ENCODE assay signal across 9 mouse cellular contexts in the genomic region with DNA sequence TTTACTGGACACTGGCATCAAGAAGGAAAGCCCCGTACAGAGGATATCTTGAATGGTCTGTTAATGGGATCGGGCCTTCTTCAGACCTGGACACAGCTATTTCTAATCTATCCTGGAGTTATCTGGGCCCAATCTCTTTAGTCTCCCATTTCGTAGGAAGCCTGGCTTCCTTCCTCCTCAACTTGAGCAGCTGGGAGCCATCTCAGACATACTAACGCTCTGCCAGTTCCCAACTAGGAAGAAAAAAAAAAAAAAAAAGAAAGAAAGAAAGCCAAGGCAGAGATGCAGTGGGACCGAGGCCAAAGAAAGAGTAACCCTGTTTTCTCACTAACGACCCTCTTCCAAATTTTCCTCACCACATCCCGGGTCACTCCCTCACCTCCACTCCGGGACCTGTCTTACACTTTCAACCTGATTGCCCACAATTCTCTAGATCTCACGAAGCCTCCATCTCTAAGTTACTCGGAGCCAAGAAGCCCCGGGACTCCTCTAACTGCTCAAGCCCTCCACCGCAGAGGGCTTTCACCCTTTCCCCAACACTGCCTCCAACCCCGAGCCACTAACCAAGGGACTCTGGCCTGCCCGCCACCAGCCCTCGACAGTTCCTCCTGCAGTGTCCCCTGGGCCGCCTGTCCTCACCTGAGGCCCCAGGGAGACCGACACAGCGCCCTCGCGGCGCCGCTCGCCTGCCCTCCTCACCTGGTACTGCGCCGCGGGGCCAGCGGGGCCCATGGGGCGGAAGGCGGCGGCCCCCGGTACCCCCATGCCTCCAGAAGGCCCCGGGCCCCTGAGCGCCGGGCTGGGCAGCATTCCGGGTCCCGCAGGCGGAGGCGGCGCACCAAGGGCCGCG. TPM values are rescaled to one million over a fixed set of nuclear protein-coding genes. Genes with fewer than 3 reads are reported as not detected.
A peak's percentile ranks its signal among the peaks of the same experiment; 100 is the strongest.
DNase-seq lines count a peak whose midpoint lies in the region; ATAC-seq and TF ChIP-seq lines count a peak whose summit lies in the region.
"Had no signal": no experiment of that assay in that cellular context is flagged by ENCODE, and none has a peak within 500 bp of the region (broad histone marks: within the 10 kb centered on the region; RNA-seq: fewer than 3 reads in every experiment).

No protein-coding gene starts in this region.

- no peak; the same call in 1 of the 2 replicates for ATAC-seq in embryonic facial prominence, embryonic 14.5 days (ENCODE audit: low read depth)
- no peak; the same call in 1 of the 2 replicates for ATAC-seq in hindbrain, embryonic 11.5 days (ENCODE audit: low FRiP score)
- peak; percentile 40 for ATAC-seq in liver, embryonic 11.5 days (replicated peaks; ENCODE audit: low FRiP score)
- ATAC-seq in midbrain, embryonic 16.5 days: peak; percentile 64

- TF ChIP-seq RAD21 in MEL (IDR thresholded peaks at IDR 0.05; ENCODE audit: low read depth, low read length): no peak

- H3K27me3 ChIP-seq in MEL (ENCODE audit: control insufficient read depth in 1 of 2, insufficient read depth in 2 of 2, low read length in 2 of 2): no peaks in the 10 kb centered on the region
- no peaks in the 10 kb centered on the region for H3K27me3 ChIP-seq in embryonic facial prominence, embryonic 14.5 days (replicated peaks; ENCODE audit: control insufficient read depth, insufficient read depth, low read length)
- H3K27me3 ChIP-seq in hindbrain, embryonic 11.5 days (ENCODE audit: control insufficient read depth, insufficient read depth, low read length): no peaks in the 10 kb centered on the region
- no peaks in the 10 kb centered on the region for H3K27me3 ChIP-seq in liver, embryonic 11.5 days (replicated peaks; ENCODE audit: control insufficient read depth, insufficient read depth, low read length)
- no peaks in the 10 kb centered on the region for H3K27me3 ChIP-seq in midbrain, embryonic 16.5 days (ENCODE audit: control insufficient read depth, insufficient read depth, low read depth, low read length)

- peak; percentile 62 for DNase-seq in adrenal gland, postnatal 10 days
- DNase-seq in adrenal gland, adult 8-10 months: no peak
- DNase-seq in MEL (ENCODE audit: low read depth, low spot score): peak; percentile 70
- peak; percentile 41 for DNase-seq in embryonic facial prominence, embryonic 14.5 days (ENCODE audit: low spot score)
- DNase-seq in hindbrain, embryonic 11.5 days (ENCODE audit: low spot score): peak; percentile 58
- DNase-seq in liver, embryonic 11.5 days (ENCODE audit: low spot score): no peak
- DNase-seq in layer of hippocampus, adult 11-12 months (ENCODE audit: low spot score): no peak

- H3K36me3 ChIP-seq in MEL (ENCODE audit: control insufficient read depth in 1 of 2, insufficient read depth in 2 of 2, low read length in 2 of 2): peaks cover 0 to 22% of the 10 kb centered on the region in 2 experiments; a peak in 3 of 4 replicates
- H3K36me3 ChIP-seq in embryonic facial prominence, embryonic 14.5 days (ENCODE audit: control insufficient read depth, insufficient read depth, low read length): peaks cover 13% of the 10 kb centered on the region
- no peaks in the 10 kb centered on the region for H3K36me3 ChIP-seq in hindbrain, embryonic 11.5 days (ENCODE audit: control insufficient read depth, insufficient read depth, low read length)
- 0 out of 2 replicates have a peak, but pooled peaks cover 8% of the 10 kb centered on the region for H3K36me3 ChIP-seq in liver, embryonic 11.5 days (ENCODE audit: control insufficient read depth, insufficient read depth, low read length)
- no peaks in the 10 kb centered on the region for H3K36me3 ChIP-seq in midbrain, embryonic 16.5 days (ENCODE audit: control insufficient read depth, insufficient read depth, low read length)

- peak overlapping the region; percentile 89 to 93 for H3K4me3 ChIP-seq in MEL (ENCODE audit: control insufficient read depth in 1 of 2, insufficient read depth in 1 of 2, low read depth in 2 of 2, low read length in 2 of 2)
- peak overlapping the region; percentile 98 for H3K4me3 ChIP-seq in embryonic facial prominence, embryonic 14.5 days (ENCODE audit: low read depth, low read length)
- peak overlapping the region; percentile 99 for H3K4me3 ChIP-seq in hindbrain, embryonic 11.5 days (ENCODE audit: low read depth, low read length)
- H3K4me3 ChIP-seq in liver, embryonic 11.5 days (ENCODE audit: low read depth, low read length): peak overlapping the region; percentile 99
- H3K4me3 ChIP-seq in midbrain, embryonic 16.5 days (ENCODE audit: low read depth, low read length): peak overlapping the region; percentile 77

- no peak; a peak in 1 of 6 replicates for TF ChIP-seq CTCF in MEL (IDR thresholded peaks at IDR 0.05 in 2 of 3, conservative IDR thresholded peaks at IDR 0.05 in 1 of 3; ENCODE audit: control insufficient read depth in 1 of 3, insufficient read depth in 1 of 3, low read depth in 2 of 3, low read length in 3 of 3, poor library complexity in 1 of 3, severe bottlenecking in 1 of 3)

- under 1% methylated on average over 22 of the region's 41 CpGs for WGBS in embryonic facial prominence, embryonic 14.5 days
- 3% methylated on average over 40 of the region's 41 CpGs for WGBS in hindbrain, embryonic 11.5 days
- 1% methylated on average over 41 of the region's 41 CpGs for WGBS in liver, embryonic 11.5 days
- 2% methylated on average over 41 of the region's 41 CpGs for WGBS in midbrain, embryonic 16.5 days

- peaks cover 0 to 39% of the 10 kb centered on the region in 2 experiments; a peak in 3 of 4 replicates for H3K4me1 ChIP-seq in MEL (ENCODE audit: control insufficient read depth in 1 of 2, insufficient read depth in 2 of 2, low read length in 2 of 2)
- peaks cover 46% of the 10 kb centered on the region for H3K4me1 ChIP-seq in embryonic facial prominence, embryonic 14.5 days (ENCODE audit: control insufficient read depth, insufficient read depth, low read length)
- peaks cover 20% of the 10 kb centered on the region for H3K4me1 ChIP-seq in hindbrain, embryonic 11.5 days (replicated peaks; ENCODE audit: control insufficient read depth, insufficient read depth, low read length)
- peaks cover 50% of the 10 kb centered on the region for H3K4me1 ChIP-seq in liver, embryonic 11.5 days (replicated peaks; ENCODE audit: control insufficient read depth, insufficient read depth, low read length)
- H3K4me1 ChIP-seq in midbrain, embryonic 16.5 days (ENCODE audit: control insufficient read depth, insufficient read depth, low read length): peaks cover 25% of the 10 kb centered on the region

- H3K79me2 ChIP-seq in MEL (ENCODE audit: control insufficient read depth, insufficient read depth, low read length, poor library complexity): peaks cover 43% of the 10 kb centered on the region

- peak overlapping the region; percentile 80 for H3K4me2 ChIP-seq in embryonic facial prominence, embryonic 14.5 days (ENCODE audit: low read depth, low read length)
- H3K4me2 ChIP-seq in hindbrain, embryonic 11.5 days (replicated peaks; ENCODE audit: low read depth, low read length): peak overlapping the region; percentile 77
- peak overlapping the region; percentile 81 for H3K4me2 ChIP-seq in liver, embryonic 11.5 days
- H3K4me2 ChIP-seq in midbrain, embryonic 16.5 days (ENCODE audit: low read length): peak overlapping the region; percentile 71

- TF ChIP-seq EP300 in MEL (IDR thresholded peaks at IDR 0.05; ENCODE audit: low read depth in 1 of 2, low read length in 2 of 2): no peak; a peak in 1 of 4 replicates

- peak overlapping the region; percentile 78 for H3K27ac ChIP-seq in MEL (ENCODE audit: control insufficient read depth, low read depth, low read length)
- peak overlapping the region; percentile 95 for H3K27ac ChIP-seq in embryonic facial prominence, embryonic 14.5 days (replicated peaks; ENCODE audit: low read depth, low read length)
- peak overlapping the region; percentile 92 for H3K27ac ChIP-seq in hindbrain, embryonic 11.5 days (ENCODE audit: low read depth, low read length)
- H3K27ac ChIP-seq in liver, embryonic 11.5 days (ENCODE audit: low read depth, low read length): peak overlapping the region; percentile 95
- peak overlapping the region; percentile 81 for H3K27ac ChIP-seq in midbrain, embryonic 16.5 days (ENCODE audit: low read length)

- H3K9me3 ChIP-seq in MEL (replicated peaks; ENCODE audit: insufficient read depth, low read length): no peaks in the 10 kb centered on the region
- H3K9me3 ChIP-seq in embryonic facial prominence, embryonic 14.5 days (ENCODE audit: control insufficient read depth, low read length): no peaks in the 10 kb centered on the region
- H3K9me3 ChIP-seq in hindbrain, embryonic 11.5 days (ENCODE audit: control insufficient read depth, low read length): no peaks in the 10 kb centered on the region
- no peaks in the 10 kb centered on the region for H3K9me3 ChIP-seq in liver, embryonic 11.5 days (ENCODE audit: control insufficient read depth, low read length)
- H3K9me3 ChIP-seq in midbrain, embryonic 16.5 days (replicated peaks; ENCODE audit: control insufficient read depth, low read length, poor library complexity, severe bottlenecking): no peaks in the 10 kb centered on the region

- H3K9ac ChIP-seq in MEL (ENCODE audit: control insufficient read depth, low read depth, low read length, poor library complexity, severe bottlenecking): peak overlapping the region; percentile 98
- H3K9ac ChIP-seq in embryonic facial prominence, embryonic 14.5 days (ENCODE audit: low read depth, low read length): peak overlapping the region; percentile 99
- peak overlapping the region; percentile 97 for H3K9ac ChIP-seq in hindbrain, embryonic 11.5 days (ENCODE audit: low read depth, low read length)
- H3K9ac ChIP-seq in liver, embryonic 11.5 days (ENCODE audit: low read depth, low read length): peak overlapping the region; percentile 99
- peak overlapping the region; percentile 80 for H3K9ac ChIP-seq in midbrain, embryonic 16.5 days (ENCODE audit: low read depth, low read length)

- TF ChIP-seq POLR2A in MEL (IDR thresholded peaks at IDR 0.05; ENCODE audit: control insufficient read depth in 1 of 2, insufficient read depth in 1 of 2, low read depth in 1 of 2, low read length in 2 of 2, poor library complexity in 1 of 2): peak in 1 of 2 experiments; percentile 63; a peak in 1 of 4 replicates

RNA-seq across cellular contexts. Expression of a gene that starts 0.8 kb away (rescaled TPM):
- total RNA-seq in adrenal gland, postnatal 10 days (2021): 10 to 100 TPM; 77.9 to 83.2 TPM
- total RNA-seq in adrenal gland, adult 8-10 months (2022): 10 to 100 TPM; 74.0 to 91.9 (median 85.8) TPM
- 116 and 131 TPM in 2 replicates for total RNA-seq in MEL (2012; rRNA removed)
- 100 to 1,000 TPM in 1 of 2 experiments, not detected in 1; 123 TPM for polyA plus RNA-seq in MEL (2012; ENCODE audit: insufficient read depth in 1 of 2, insufficient read length in 2 of 2, low read depth in 1 of 2, low replicate concordance in 2 of 2, missing spikeins in 1 of 2)
- 87.6 and 102 TPM in 2 replicates for polyA plus RNA-seq in embryonic facial prominence, embryonic 14.5 days (2014; fragmentation: Nextera tagmentation; extraction: Ambion mirVana)
- polyA plus RNA-seq in hindbrain, embryonic 11.5 days (2014; fragmentation: Nextera tagmentation; extraction: Ambion mirVana): 31.6 and 33.2 TPM in 2 replicates
- 60.3 and 62.9 TPM in 2 replicates for polyA plus RNA-seq in liver, embryonic 11.5 days (2014; fragmentation: Nextera tagmentation; extraction: Ambion mirVana)
- 7.1 and 7.8 TPM in 2 replicates for polyA plus RNA-seq in midbrain, embryonic 16.5 days (2015; fragmentation: Nextera tagmentation; extraction: Ambion mirVana)

RNA-seq across cellular contexts. Expression of a gene that starts 4.5 kb away (rescaled TPM):
- under 1 TPM; 0.15 to 0.33 TPM for total RNA-seq in adrenal gland, postnatal 10 days (2021)
- total RNA-seq in adrenal gland, adult 8-10 months (2022): under 1 TPM in 3 of 4 experiments, not detected in 1; 0.15 to 0.19 (median 0.17) TPM
- 4.3 and 4.6 TPM in 2 replicates for total RNA-seq in MEL (2012; rRNA removed)
- polyA plus RNA-seq in MEL (2012; ENCODE audit: insufficient read depth in 1 of 2, insufficient read length in 2 of 2, low read depth in 1 of 2, low replicate concordance in 2 of 2, missing spikeins in 1 of 2): 1 to 10 TPM in 1 of 2 experiments, not detected in 1; 8.9 TPM
- 0.24 and 0.74 TPM in 2 replicates for polyA plus RNA-seq in embryonic facial prominence, embryonic 14.5 days (2014; fragmentation: Nextera tagmentation; extraction: Ambion mirVana)
- 0.08 and 0.35 TPM in 2 replicates for polyA plus RNA-seq in hindbrain, embryonic 11.5 days (2014; fragmentation: Nextera tagmentation; extraction: Ambion mirVana)
- 0.66 and 1.2 TPM in 2 replicates for polyA plus RNA-seq in liver, embryonic 11.5 days (2014; fragmentation: Nextera tagmentation; extraction: Ambion mirVana)
- 0.05 and 0.21 TPM in 2 replicates for polyA plus RNA-seq in midbrain, embryonic 16.5 days (2015; fragmentation: Nextera tagmentation; extraction: Ambion mirVana)

RNA-seq across cellular contexts. Expression of a gene that starts 16.1 kb away (rescaled TPM):
- total RNA-seq in adrenal gland, postnatal 10 days (2021): 100 to 1,000 TPM; 121 to 129 TPM
- 100 to 1,000 TPM; 151 to 166 (median 154) TPM for total RNA-seq in adrenal gland, adult 8-10 months (2022)
- total RNA-seq in MEL (2012; rRNA removed): 426 and 451 TPM in 2 replicates
- polyA plus RNA-seq in MEL (2012; ENCODE audit: insufficient read depth in 1 of 2, insufficient read length in 2 of 2, low read depth in 1 of 2, low replicate concordance in 2 of 2, missing spikeins in 1 of 2): 100 to 1,000 TPM; 112 to 290 TPM
- 231 and 259 TPM in 2 replicates for polyA plus RNA-seq in embryonic facial prominence, embryonic 14.5 days (2014; fragmentation: Nextera tagmentation; extraction: Ambion mirVana)
- polyA plus RNA-seq in hindbrain, embryonic 11.5 days (2014; fragmentation: Nextera tagmentation; extraction: Ambion mirVana): 381 and 414 TPM in 2 replicates
- 304 and 310 TPM in 2 replicates for polyA plus RNA-seq in liver, embryonic 11.5 days (2014; fragmentation: Nextera tagmentation; extraction: Ambion mirVana)
- polyA plus RNA-seq in midbrain, embryonic 16.5 days (2015; fragmentation: Nextera tagmentation; extraction: Ambion mirVana): 278 and 285 TPM in 2 replicates

RNA-seq across cellular contexts. Expression of a gene that starts 16.1 kb away (rescaled TPM):
- 10 to 100 TPM; 55.4 to 57.0 TPM for total RNA-seq in adrenal gland, postnatal 10 days (2021)
- 10 to 100 TPM; 42.3 to 82.3 (median 59.1) TPM for total RNA-seq in adrenal gland, adult 8-10 months (2022)
- 268 and 308 TPM in 2 replicates for total RNA-seq in MEL (2012; rRNA removed)
- polyA plus RNA-seq in MEL (2012; ENCODE audit: insufficient read depth in 1 of 2, insufficient read length in 2 of 2, low read depth in 1 of 2, low replicate concordance in 2 of 2, missing spikeins in 1 of 2): 100 to 1,000 TPM in 1 of 2 experiments, not detected in 1; 205 TPM
- polyA plus RNA-seq in embryonic facial prominence, embryonic 14.5 days (2014; fragmentation: Nextera tagmentation; extraction: Ambion mirVana): 47.9 and 58.1 TPM in 2 replicates
- polyA plus RNA-seq in hindbrain, embryonic 11.5 days (2014; fragmentation: Nextera tagmentation; extraction: Ambion mirVana): 59.4 and 61.2 TPM in 2 replicates
- 110 and 117 TPM in 2 replicates for polyA plus RNA-seq in liver, embryonic 11.5 days (2014; fragmentation: Nextera tagmentation; extraction: Ambion mirVana)
- polyA plus RNA-seq in midbrain, embryonic 16.5 days (2015; fragmentation: Nextera tagmentation; extraction: Ambion mirVana): 34.0 and 38.0 TPM in 2 replicates

RNA-seq across cellular contexts. Expression of a gene that starts 29.6 kb away (rescaled TPM):
- total RNA-seq in adrenal gland, postnatal 10 days (2021): not detected
- total RNA-seq in adrenal gland, adult 8-10 months (2022): not detected
- total RNA-seq in MEL (2012; rRNA removed): not detected in 2 replicates
- under 1 TPM in 1 of 2 experiments, not detected in 1; 0.08 TPM for polyA plus RNA-seq in MEL (2012; ENCODE audit: insufficient read depth in 1 of 2, insufficient read length in 2 of 2, low read depth in 1 of 2, low replicate concordance in 2 of 2, missing spikeins in 1 of 2)
- polyA plus RNA-seq in embryonic facial prominence, embryonic 14.5 days (2014; fragmentation: Nextera tagmentation; extraction: Ambion mirVana): not detected in 2 replicates
- polyA plus RNA-seq in hindbrain, embryonic 11.5 days (2014; fragmentation: Nextera tagmentation; extraction: Ambion mirVana): not detected in 2 replicates
- not detected in 2 replicates for polyA plus RNA-seq in liver, embryonic 11.5 days (2014; fragmentation: Nextera tagmentation; extraction: Ambion mirVana)
- 1.2 TPM in 1 of 2 replicates, not detected in the other for polyA plus RNA-seq in midbrain, embryonic 16.5 days (2015; fragmentation: Nextera tagmentation; extraction: Ambion mirVana)
- total RNA-seq: gastrocnemius, postnatal 36 days had no signal

Comparison
In these comparisons a context has a peak if more than half of its experiments do, and no peak if none do; other contexts are left out.
1. DNase-seq: peak in adrenal gland, postnatal 10 days (single experiment), MEL (single experiment), embryonic facial prominence, embryonic 14.5 days (single experiment) and hindbrain, embryonic 11.5 days (single experiment); none in adrenal gland, adult 8-10 months (single experiment), liver, embryonic 11.5 days (single experiment) and layer of hippocampus, adult 11-12 months (single experiment).
2. ATAC-seq: peak in liver, embryonic 11.5 days (single experiment) and midbrain, embryonic 16.5 days (single experiment); none in embryonic facial prominence, embryonic 14.5 days (single experiment) and hindbrain, embryonic 11.5 days (single experiment).
3. Peak in every context shown above with its lines, with median percentiles within 50 percentile points of each other: H3K27ac ChIP-seq, H3K4me3 ChIP-seq, H3K9ac ChIP-seq and H3K4me2 ChIP-seq.